Mouse (Mus musculus) c-Kit-negative CD71-positive TER-119-positive erythroid progenitor cells, embryonic 14.5 days (primary cell): ENCODE data around the gene Tcte1.
A peak's percentile ranks its signal among the peaks of the same experiment; 100 is the strongest.

Experiments used
- DNase-seq: peaks from one replicate; pipeline ENCODE4 v3.0.0-alpha.2; 2013; ENCODE audit warnings: low read depth, low spot score

Gene Tcte1

GRCm38 (mm10) chr17:45565103-45565502 lies 41.9 kb downstream of the Tcte1 start:
- no peak for DNase-seq

GRCm38 (mm10) chr17:45566031-45566359 lies 42.8 kb downstream of the Tcte1 start:
- no peak for DNase-seq

GRCm38 (mm10) chr17:45566360-45567161 lies 43.3 kb downstream of the Tcte1 start:
- no peak for DNase-seq

- no peak for DNase-seq
These were observed 43.9 kb downstream of the Tcte1 start for GRCm38 (mm10) chr17:45567162-45567601.

GRCm38 (mm10) chr17:45568990-45569389 lies 45.8 kb downstream of the Tcte1 start:
- DNase-seq = no peak

GRCm38 (mm10) chr17:45569999-45570398 lies 46.8 kb downstream of the Tcte1 start:
- DNase-seq = no peak

- DNase-seq = no peak
These were observed 49.2 kb downstream of the Tcte1 start for GRCm38 (mm10) chr17:45572103-45573086.

GRCm38 (mm10) chr17:45573087-45573779 lies 50.0 kb downstream of the Tcte1 start, which contains the start of gene Hsp90ab1:
TSS of gene Hsp90ab1 (minus strand) at chr17:45573271.
- peak; percentile 84 for DNase-seq

GRCm38 (mm10) chr17:45573780-45574123 lies 50.5 kb downstream of the Tcte1 start:
- DNase-seq = peak; percentile 75

GRCm38 (mm10) chr17:45574129-45574761 lies 51.0 kb downstream of the Tcte1 start:
- DNase-seq = no peak

- no peak for DNase-seq
These were observed 52.1 kb downstream of the Tcte1 start for GRCm38 (mm10) chr17:45575123-45575897.

GRCm38 (mm10) chr17:45578242-45578641 lies 55.0 kb downstream of the Tcte1 start:
- no peak for DNase-seq

- no peak for DNase-seq
These were observed 55.6 kb downstream of the Tcte1 start for GRCm38 (mm10) chr17:45578843-45579242.

- no peak for DNase-seq
These were observed 56.3 kb downstream of the Tcte1 start for GRCm38 (mm10) chr17:45579554-45579953.

- no peak for DNase-seq
These were observed 57.8 kb downstream of the Tcte1 start for GRCm38 (mm10) chr17:45580958-45581477.

- DNase-seq = peak; percentile 78
These were observed 58.3 kb downstream of the Tcte1 start for GRCm38 (mm10) chr17:45581567-45581983.

GRCm38 (mm10) chr17:45582188-45582587 lies 59.0 kb downstream of the Tcte1 start:
- DNase-seq = no peak

- DNase-seq = no peak
These were observed 59.6 kb downstream of the Tcte1 start for GRCm38 (mm10) chr17:45582715-45583355.

- no peak for DNase-seq
These were observed 61.1 kb downstream of the Tcte1 start for GRCm38 (mm10) chr17:45584096-45584896.
